Mouse (Mus musculus): ENCODE results near the gene Kcnj16. TPM values are rescaled to one million over a fixed set of nuclear protein-coding genes. Genes with fewer than 3 reads are reported as not detected.

Gene Kcnj16
- total and polyA plus RNA-seq, 3 experiments = not detected

DNA sequence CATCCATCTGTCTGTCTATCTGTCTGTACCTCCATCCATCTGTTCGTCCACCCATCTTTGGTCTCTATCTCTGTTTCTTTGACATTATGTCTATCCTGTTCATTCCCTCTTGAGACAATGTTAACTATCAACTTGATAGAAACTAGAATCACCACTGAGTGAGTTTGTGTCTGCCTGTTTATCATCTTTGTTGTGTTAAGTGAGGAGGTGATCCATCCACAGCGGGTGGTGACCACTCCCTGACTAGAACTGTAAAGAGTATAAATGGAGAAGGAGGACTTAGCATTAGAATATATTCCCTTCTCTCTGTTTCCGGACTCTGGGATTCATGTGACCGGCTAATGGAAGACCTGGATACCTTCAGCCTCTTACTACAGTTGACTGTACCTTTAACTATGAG, 75.5 kb downstream of the Kcnj16 start:
- no peak for TF ChIP-seq USF1 (IDR thresholded peaks at IDR 0.05; ENCODE audit: low read depth, low read length)
- TF ChIP-seq MEF2A (IDR thresholded peaks at IDR 0.05; ENCODE audit: extremely low read depth, insufficient replicate concordance, low read depth, low read length, poor library complexity, severe bottlenecking) = no peak
- TF ChIP-seq RCOR1 (IDR thresholded peaks at IDR 0.05; ENCODE audit: low read depth, low read length) = no peak
- TF ChIP-seq TAL1 (IDR thresholded peaks at IDR 0.05; ENCODE audit: low read length) = no peak
- no peak for TF ChIP-seq MAFK (IDR thresholded peaks at IDR 0.05; ENCODE audit: borderline replicate concordance, low read depth, low read length)
- no peak for TF ChIP-seq POLR2A (IDR thresholded peaks at IDR 0.05; ENCODE audit: control insufficient read depth in 1 of 2, insufficient read depth in 1 of 2, low read depth in 1 of 2, low read length in 2 of 2, poor library complexity in 1 of 2)
- no peak for TF ChIP-seq POLR2AphosphoS2 (IDR thresholded peaks at IDR 0.05; ENCODE audit: low read length)
- no peak for TF ChIP-seq SIN3A (IDR thresholded peaks at IDR 0.05; ENCODE audit: low read length)
- no peak for TF ChIP-seq CTCF (IDR thresholded peaks at IDR 0.05 in 2 of 3, conservative IDR thresholded peaks at IDR 0.05 in 1 of 3; ENCODE audit: control insufficient read depth in 1 of 3, insufficient read depth in 1 of 3, low read depth in 2 of 3, low read length in 3 of 3, poor library complexity in 1 of 3, severe bottlenecking in 1 of 3)
- no peak for TF ChIP-seq JUND (IDR thresholded peaks at IDR 0.05; ENCODE audit: low read depth, low read length)
- Histone ChIP-seq H3K9ac (ENCODE audit: control insufficient read depth, low read depth, low read length, poor library complexity, severe bottlenecking) (no peak overlapping the region), H3K4me1 (ENCODE audit: control insufficient read depth in 1 of 2, insufficient read depth in 2 of 2, low read length in 2 of 2) (no peaks in the 10 kb centered on the region), H3K79me2 (ENCODE audit: control insufficient read depth, insufficient read depth, low read length, poor library complexity) (no peaks in the 10 kb centered on the region), H3K36me3 (ENCODE audit: control insufficient read depth in 1 of 2, insufficient read depth in 2 of 2, low read length in 2 of 2) (no peaks in the 10 kb centered on the region), H3K9me3 (replicated peaks; ENCODE audit: insufficient read depth, low read length) (no peaks in the 10 kb centered on the region), H3K4me3 (ENCODE audit: control insufficient read depth in 1 of 2, insufficient read depth in 1 of 2, low read depth in 2 of 2, low read length in 2 of 2) (no peak overlapping the region), H3K27me3 (ENCODE audit: control insufficient read depth in 1 of 2, insufficient read depth in 2 of 2, low read length in 2 of 2) (no peaks in the 10 kb centered on the region), H3K27ac (ENCODE audit: control insufficient read depth, low read depth, low read length) (no peak overlapping the region)
- DNase-seq (ENCODE audit: low read depth, low spot score) = no peak

DNA sequence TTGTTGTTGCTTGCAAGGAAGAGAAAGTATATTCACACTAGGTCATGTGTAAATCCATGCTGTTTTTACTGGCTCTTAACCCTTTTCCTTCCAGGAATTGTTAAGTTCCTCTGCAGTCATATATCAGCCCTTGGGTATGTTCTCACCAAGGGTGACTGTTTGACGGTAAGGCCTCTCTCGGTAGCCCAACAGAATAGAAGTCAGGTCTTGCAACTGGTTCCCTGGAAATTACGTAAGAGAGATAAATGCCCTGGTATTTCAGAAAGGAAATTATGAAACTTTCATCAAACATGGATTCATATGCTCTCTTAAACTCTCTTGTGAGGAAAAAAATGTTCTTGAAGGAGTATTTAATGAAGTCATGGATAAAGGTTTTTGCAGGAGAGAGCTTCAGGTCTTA, 86.4 kb downstream of the Kcnj16 start:
- Histone ChIP-seq H3K4me1 (ENCODE audit: control insufficient read depth in 1 of 2, insufficient read depth in 2 of 2, low read length in 2 of 2) (no peaks in the 10 kb centered on the region), H3K79me2 (ENCODE audit: control insufficient read depth, insufficient read depth, low read length, poor library complexity) (no peaks in the 10 kb centered on the region)

More for the DNA sequence above, 86.4 kb downstream of the Kcnj16 start:
- no peak overlapping the region for H3K4me3 ChIP-seq (ENCODE audit: control insufficient read depth in 1 of 2, insufficient read depth in 1 of 2, low read depth in 2 of 2, low read length in 2 of 2)
- H3K27ac ChIP-seq (ENCODE audit: control insufficient read depth, low read depth, low read length) = no peak overlapping the region
- no peaks in the 10 kb centered on the region for H3K27me3 ChIP-seq (ENCODE audit: control insufficient read depth in 1 of 2, insufficient read depth in 2 of 2, low read length in 2 of 2)
- no peak overlapping the region for H3K9ac ChIP-seq (ENCODE audit: control insufficient read depth, low read depth, low read length, poor library complexity, severe bottlenecking)
- DNase-seq (ENCODE audit: low read depth, low spot score) = no peak
- no peak for TF ChIP-seq GABPA (IDR thresholded peaks at IDR 0.05; ENCODE audit: low read depth, low read length)
- no peak for TF ChIP-seq MEF2A (IDR thresholded peaks at IDR 0.05; ENCODE audit: extremely low read depth, insufficient replicate concordance, low read depth, low read length, poor library complexity, severe bottlenecking)
- no peak for TF ChIP-seq RCOR1 (IDR thresholded peaks at IDR 0.05; ENCODE audit: low read depth, low read length)
- TF ChIP-seq E2F4 (IDR thresholded peaks at IDR 0.05; ENCODE audit: borderline replicate concordance, low read depth, low read length) = no peak
- no peak for TF ChIP-seq MAZ (IDR thresholded peaks at IDR 0.05; ENCODE audit: low read depth, low read length)
- TF ChIP-seq USF1 (IDR thresholded peaks at IDR 0.05; ENCODE audit: low read depth, low read length) = no peak
- TF ChIP-seq GATA1 (IDR thresholded peaks at IDR 0.05; ENCODE audit: low read depth, low read length) = no peak
- no peak for TF ChIP-seq CHD1 (IDR thresholded peaks at IDR 0.05; ENCODE audit: low read depth, low read length)
- no peak for TF ChIP-seq ETS1 (IDR thresholded peaks at IDR 0.05; ENCODE audit: low read depth, low read length)
- TF ChIP-seq TBP (IDR thresholded peaks at IDR 0.05; ENCODE audit: low read depth, low read length) = no peak
- no peak for TF ChIP-seq NELFE (IDR thresholded peaks at IDR 0.05; ENCODE audit: low read depth, low read length)
- no peak for TF ChIP-seq ZC3H11A (IDR thresholded peaks at IDR 0.05; ENCODE audit: low read depth, low read length)
- no peak for TF ChIP-seq EP300 (IDR thresholded peaks at IDR 0.05; ENCODE audit: low read depth in 1 of 2, low read length in 2 of 2)
- no peak for TF ChIP-seq MYC (IDR thresholded peaks at IDR 0.05; ENCODE audit: low read depth, low read length)
- TF ChIP-seq CTCF (IDR thresholded peaks at IDR 0.05 in 2 of 3, conservative IDR thresholded peaks at IDR 0.05 in 1 of 3; ENCODE audit: control insufficient read depth in 1 of 3, insufficient read depth in 1 of 3, low read depth in 2 of 3, low read length in 3 of 3, poor library complexity in 1 of 3, severe bottlenecking in 1 of 3) = no peak
- TF ChIP-seq SIN3A (IDR thresholded peaks at IDR 0.05; ENCODE audit: low read length) = no peak
- no peak for TF ChIP-seq POLR2A (IDR thresholded peaks at IDR 0.05; ENCODE audit: control insufficient read depth in 1 of 2, insufficient read depth in 1 of 2, low read depth in 1 of 2, low read length in 2 of 2, poor library complexity in 1 of 2)
- H3K36me3 ChIP-seq (ENCODE audit: control insufficient read depth in 1 of 2, insufficient read depth in 2 of 2, low read length in 2 of 2) = no peaks in the 10 kb centered on the region
- H3K9me3 ChIP-seq (replicated peaks; ENCODE audit: insufficient read depth, low read length) = no peaks in the 10 kb centered on the region
